Comparison of ENCODE assay signal across 23 mouse cellular contexts in genomic region chr11:7263971-7264370, GRCm38 (mm10). TPM values are rescaled to one million over a fixed set of nuclear protein-coding genes. Genes with fewer than 3 reads are reported as not detected.
DNase-seq lines count a peak whose midpoint lies in the region; ATAC-seq and TF ChIP-seq lines count a peak whose summit lies in the region.
"Had no signal": no experiment of that assay in that cellular context is flagged by ENCODE, and none has a peak within 500 bp of the region (broad histone marks: within the 10 kb centered on the region; RNA-seq: fewer than 3 reads in every experiment).

No protein-coding gene starts in this region.

- no peaks in the 10 kb centered on the region for H3K36me3 ChIP-seq in kidney, adult 2 months (ENCODE audit: control insufficient read depth, insufficient read depth, low read length)
- H3K36me3 ChIP-seq in liver, adult 2 months (ENCODE audit: control insufficient read depth, insufficient read depth, low read length) = no peaks in the 10 kb centered on the region
- no peaks in the 10 kb centered on the region for H3K36me3 ChIP-seq in liver, embryonic 12.5 days
- H3K36me3 ChIP-seq: embryonic facial prominence, embryonic 13.5 days; forebrain, embryonic 12.5 days; heart, embryonic 10.5 days; hindbrain, embryonic 13.5 days had no signal

- TF ChIP-seq POLR2A in kidney, adult 2 months (IDR thresholded peaks at IDR 0.05; ENCODE audit: low read depth, low read length) = no peak
- TF ChIP-seq POLR2A in liver, adult 2 months (IDR thresholded peaks at IDR 0.05; ENCODE audit: extremely low read depth, insufficient read depth, low read length) = no peak

- H3K9ac ChIP-seq in liver, adult 2 months (ENCODE audit: low read depth, low read length) = no peak overlapping the region
- H3K9ac ChIP-seq in liver, embryonic 12.5 days = no peak overlapping the region
- H3K9ac ChIP-seq: embryonic facial prominence, embryonic 13.5 days; forebrain, embryonic 12.5 days; hindbrain, embryonic 13.5 days had no signal

- H3K27ac ChIP-seq in kidney, adult 2 months (ENCODE audit: insufficient read depth, low read depth, low read length) = no peak overlapping the region
- H3K27ac ChIP-seq in liver, adult 2 months (replicated peaks; ENCODE audit: insufficient read depth, low read depth, low read length) = no peak overlapping the region
- H3K27ac ChIP-seq in liver, embryonic 12.5 days = no peak overlapping the region
- H3K27ac ChIP-seq: embryonic facial prominence, embryonic 13.5 days; forebrain, embryonic 12.5 days; gastrocnemius, adult 2 months; heart, embryonic 10.5 days; hindbrain, embryonic 13.5 days had no signal

- no peak overlapping the region for H3K4me2 ChIP-seq in liver, embryonic 12.5 days
- H3K4me2 ChIP-seq: embryonic facial prominence, embryonic 13.5 days; forebrain, embryonic 12.5 days; hindbrain, embryonic 13.5 days had no signal

- no peak overlapping the region for H3K4me3 ChIP-seq in kidney, adult 2 months (ENCODE audit: insufficient read depth, low read depth, low read length)
- H3K4me3 ChIP-seq in liver, adult 2 months (ENCODE audit: insufficient read depth, low read depth, low read length) = no peak overlapping the region
- H3K4me3 ChIP-seq in liver, embryonic 12.5 days = no peak overlapping the region
- H3K4me3 ChIP-seq: embryonic facial prominence, embryonic 13.5 days; forebrain, embryonic 12.5 days; gastrocnemius, adult 2 months; heart, embryonic 10.5 days; hindbrain, embryonic 13.5 days had no signal

- no peak for TF ChIP-seq CTCF in kidney, adult 2 months (conservative IDR thresholded peaks at IDR 0.05; ENCODE audit: insufficient read depth, insufficient read length, low read depth, low read length)
- TF ChIP-seq CTCF in liver, adult 2 months (IDR thresholded peaks at IDR 0.05; ENCODE audit: low read depth, low read length) = no peak

- no peaks in the 10 kb centered on the region for H3K79me2 ChIP-seq in liver, adult 2 months (ENCODE audit: control insufficient read depth, insufficient read depth, low read length)

- no peaks in the 10 kb centered on the region for H3K27me3 ChIP-seq in kidney, adult 2 months (replicated peaks; ENCODE audit: control insufficient read depth, insufficient read depth, low read length)
- no peaks in the 10 kb centered on the region for H3K27me3 ChIP-seq in liver, adult 2 months (ENCODE audit: control insufficient read depth, insufficient read depth, low read length)
- no peaks in the 10 kb centered on the region for H3K27me3 ChIP-seq in liver, embryonic 12.5 days (replicated peaks)
- H3K27me3 ChIP-seq: embryonic facial prominence, embryonic 13.5 days; forebrain, embryonic 12.5 days; hindbrain, embryonic 13.5 days had no signal

- ATAC-seq in liver, embryonic 12.5 days = no peak
- ATAC-seq: activated CD4-positive, CD25-positive, alpha-beta regulatory T cell, adult 4 months; forebrain, embryonic 16.5 days; Patski had no signal

- peak; percentile 70 for DNase-seq in kidney, adult 2 months
- DNase-seq in kidney, adult 18-20 months = no peak
- DNase-seq in liver, adult 2 months (ENCODE audit: extremely low read depth, low read depth, low spot score) = peak; percentile 19
- peak; percentile 52 for DNase-seq in kidney, postnatal 14 days
- no peak for DNase-seq in frontal cortex, postnatal 25 days (ENCODE audit: low spot score in 2 of 2)
- DNase-seq: adrenal gland, postnatal 14 days; cerebellum, adult 11-12 months; cerebellum, adult 9-10 months; cerebellum, postnatal 25 days; gastrocnemius, adult 2 months; gastrocnemius, postnatal 25 days; heart, postnatal 10 days had no signal

- 39% methylated on average over 4 of the region's 4 CpGs for WGBS in kidney, adult 2 months
- WGBS in liver, adult 2 months = 67% methylated on average over 4 of the region's 4 CpGs
- WGBS in liver, embryonic 12.5 days (ENCODE audit: insufficient replicate concordance) = 62% methylated on average over 4 of the region's 4 CpGs

- no peaks in the 10 kb centered on the region for H3K4me1 ChIP-seq in kidney, adult 2 months (ENCODE audit: control insufficient read depth, insufficient read depth, low read length)
- H3K4me1 ChIP-seq in liver, adult 2 months (ENCODE audit: control insufficient read depth, insufficient read depth, low read length) = no peaks in the 10 kb centered on the region
- no peaks in the 10 kb centered on the region for H3K4me1 ChIP-seq in liver, embryonic 12.5 days
- H3K4me1 ChIP-seq: embryonic facial prominence, embryonic 13.5 days; forebrain, embryonic 12.5 days; heart, embryonic 10.5 days; hindbrain, embryonic 13.5 days had no signal

- no peaks in the 10 kb centered on the region for H3K9me3 ChIP-seq in liver, embryonic 12.5 days (replicated peaks)
- H3K9me3 ChIP-seq: embryonic facial prominence, embryonic 13.5 days; forebrain, embryonic 12.5 days; heart, embryonic 10.5 days; hindbrain, embryonic 13.5 days had no signal

RNA-seq across cellular contexts. Expression of gene Igfbp3, which starts 50.2 kb away (rescaled TPM):
- polyA plus RNA-seq in kidney, adult 2 months (2012; rRNA removed) = 300 and 359 TPM in 2 replicates
- 17.7 and 34.6 TPM in 2 replicates for total RNA-seq in liver, adult 2 months (2014; rRNA removed)
- polyA plus RNA-seq in liver, adult 2 months (2012; rRNA removed) = 23.5 and 31.2 TPM in 2 replicates
- polyA plus RNA-seq in liver, embryonic 12.5 days (2016; fragmentation: Nextera tagmentation; extraction: Ambion mirVana) = 42.6 and 43.2 TPM in 2 replicates
- total RNA-seq: CH12.LX; granulocyte monocyte progenitor cell, adult 5-6 weeks; hematopoietic stem cell, adult 5-6 weeks had no signal
- polyA plus RNA-seq: activated CD4-positive, CD25-positive, alpha-beta regulatory T cell, adult 4 months had no signal

Comparison
In these comparisons a context has a peak if more than half of its experiments do, and no peak if none do; other contexts are left out.
1. DNase-seq: peak in kidney, adult 2 months (single experiment), liver, adult 2 months (single experiment) and kidney, postnatal 14 days (single experiment); none in kidney, adult 18-20 months (single experiment) and frontal cortex, postnatal 25 days (0 of 2).